Mouse (Mus musculus): ENCODE results near the gene Srgap3.

DNA sequence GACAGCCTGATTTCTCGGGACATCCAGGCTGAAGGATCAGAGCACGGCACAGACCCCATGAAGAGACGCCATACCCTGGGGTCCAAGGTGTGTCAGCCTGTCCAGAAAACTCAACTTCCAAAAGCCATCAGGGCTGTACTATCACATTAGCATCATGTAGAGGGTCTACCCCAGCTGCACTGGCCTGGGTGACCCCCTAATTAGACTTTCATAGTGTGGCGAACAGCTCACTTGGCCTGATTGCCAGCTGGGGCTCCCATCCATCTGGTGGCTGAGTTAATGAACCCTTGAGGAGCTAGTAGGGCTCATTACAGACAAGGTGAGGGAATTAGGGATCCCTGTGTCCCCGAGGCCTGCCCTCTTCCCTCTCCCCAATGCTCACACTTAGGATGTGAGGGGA lies 118.6 kb downstream of the Srgap3 start:
- TF ChIP-seq CTCF (IDR thresholded peaks at IDR 0.05; ENCODE audit: control insufficient read depth, insufficient read depth, insufficient replicate concordance, low read depth, low read length): no peak
- no peak for TF ChIP-seq POLR2A (IDR thresholded peaks at IDR 0.05; ENCODE audit: control insufficient read depth, low read depth, low read length)
